Mouse (Mus musculus): ENCODE data around the gene Ctnna3.

DNA sequence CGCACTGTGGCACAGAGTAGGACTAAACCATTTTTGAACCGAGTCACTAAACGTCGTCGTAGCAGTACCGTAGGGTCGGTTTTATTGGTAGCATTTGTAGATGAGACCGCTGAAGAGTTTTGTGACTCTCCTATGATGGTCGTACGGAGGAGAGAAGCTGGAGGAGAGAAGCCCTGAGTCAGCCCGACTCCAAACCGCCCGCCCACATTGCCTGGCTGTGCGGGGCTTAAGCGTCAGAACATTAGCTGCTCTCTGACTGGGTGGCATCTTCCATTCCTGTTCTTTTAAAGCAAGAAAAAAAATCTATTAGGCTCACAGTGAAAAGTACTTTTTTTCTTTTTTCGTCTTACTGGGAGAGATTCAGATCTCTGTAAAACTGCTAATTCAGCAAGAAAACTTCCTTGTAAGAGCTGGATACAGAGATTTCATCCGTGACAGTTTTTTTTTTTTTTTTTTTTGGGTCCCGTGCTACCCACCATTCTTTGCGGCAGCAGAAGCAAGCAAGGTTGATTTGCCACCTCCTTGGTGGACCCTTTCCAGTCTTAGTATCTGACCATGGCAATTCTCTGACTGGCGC lies 154.0 kb downstream of the Ctnna3 start:
- TF ChIP-seq CTCF (IDR thresholded peaks at IDR 0.05; ENCODE audit: low read depth, low read length) (no peak), TAL1 (conservative IDR thresholded peaks at IDR 0.05; ENCODE audit: low read depth, low read length) (no peak), GATA1 (IDR thresholded peaks at IDR 0.05; ENCODE audit: borderline replicate concordance, low read length) (no peak), GATA2 (IDR thresholded peaks at IDR 0.05; ENCODE audit: borderline replicate concordance, low read depth, low read length) (no peak)

Measured in G1E (cell line).